Mouse (Mus musculus) layer of hippocampus, adult 9-10 months (tissue): ENCODE data around the gene Map2.

Experiments
- DNase-seq: peaks from one replicate; pipeline ENCODE4 v3.0.0; 2022; ENCODE audit warnings: low spot score

Map2 gene

GRCm38 (mm10) chr1:66394944-66395637 lies 220.0 kb downstream of the Map2 start:
- DNase-seq, result no peak

- no peak for DNase-seq
These were observed 220.8 kb downstream of the Map2 start for GRCm38 (mm10) chr1:66395826-66396225.

GRCm38 (mm10) chr1:66401902-66402301 lies 226.8 kb downstream of the Map2 start:
- DNase-seq, result no peak

- DNase-seq, result no peak
These were observed 232.3 kb downstream of the Map2 start for GRCm38 (mm10) chr1:66407270-66407967.

- no peak for DNase-seq
These were observed 243.3 kb downstream of the Map2 start for GRCm38 (mm10) chr1:66418360-66418759.

GRCm38 (mm10) chr1:66426073-66426472 lies 251.0 kb downstream of the Map2 start:
- DNase-seq, result no peak

- no peak for DNase-seq
These were observed 255.9 kb downstream of the Map2 start for GRCm38 (mm10) chr1:66430962-66431361.

GRCm38 (mm10) chr1:66431472-66431871 lies 256.4 kb downstream of the Map2 start:
- DNase-seq, result no peak

- DNase-seq, result no peak
These were observed 263.0 kb downstream of the Map2 start for GRCm38 (mm10) chr1:66438069-66438468.

GRCm38 (mm10) chr1:66442922-66443321 lies 267.8 kb downstream of the Map2 start:
- DNase-seq, result no peak

- no peak for DNase-seq
These were observed 274.4 kb downstream of the Map2 start for GRCm38 (mm10) chr1:66449471-66449870.

GRCm38 (mm10) chr1:66456580-66456979 lies 281.5 kb downstream of the Map2 start:
- DNase-seq, result no peak

- DNase-seq, result no peak
These were observed 282.7 kb downstream of the Map2 start for GRCm38 (mm10) chr1:66457747-66458146.

GRCm38 (mm10) chr1:66459394-66459793 lies 284.3 kb downstream of the Map2 start:
- DNase-seq, result no peak

- DNase-seq, result no peak
These were observed 285.8 kb downstream of the Map2 start for GRCm38 (mm10) chr1:66460850-66461249.

- no peak for DNase-seq
These were observed 293.0 kb downstream of the Map2 start, which contains the start of gene Unc80 for GRCm38 (mm10) chr1:66467821-66468703. Gene Unc80 (plus strand): TSS chr1:66468367.

- DNase-seq, result no peak
These were observed 293.6 kb downstream of the Map2 start for GRCm38 (mm10) chr1:66468704-66469020.

GRCm38 (mm10) chr1:66482751-66483150 lies 307.7 kb downstream of the Map2 start:
- no peak for DNase-seq
